Mouse (Mus musculus) myocyte (in vitro differentiated cells): Measurements from ENCODE around the gene Tmem167b. TPM values are rescaled to one million over a fixed set of nuclear protein-coding genes. Genes with fewer than 3 reads are reported as not detected.

Experiments used
- H3K27me3 ChIP-seq: one replicate; pipeline ENCODE4 v1.6.1; 2011; ENCODE audit not compliant: control insufficient read depth, insufficient read depth, insufficient read length
- H3K36me3 ChIP-seq: one replicate; pipeline ENCODE4 v1.6.1; 2011; ENCODE audit not compliant: control insufficient read depth, insufficient read depth
- H3K4me2 ChIP-seq: one replicate; pipeline ENCODE4 v1.6.1; 2011; ENCODE audit warnings: low read depth, control low read depth
- H3K4me3 ChIP-seq: one replicate; pipeline ENCODE4 v1.5.1; 2011; ENCODE audit warnings: mild to moderate bottlenecking, control low read depth, moderate library complexity
- H3K79me2 ChIP-seq: one replicate; pipeline ENCODE4 v1.6.1; 2011; ENCODE audit not compliant: control insufficient read depth, insufficient read depth
- H3ac ChIP-seq: one replicate; pipeline ENCODE4 v1.6.1; 2011; ENCODE audit not compliant: control insufficient read depth, insufficient read length
- CEBPB ChIP-seq: IDR thresholded peaks from 2 replicates; pipeline ENCODE4 v1.6.1; 2011; ENCODE audit warnings: mild to moderate bottlenecking, moderate library complexity; ENCODE audit not compliant: poor library complexity, insufficient read depth, severe bottlenecking
- E2F4 ChIP-seq: IDR thresholded peaks from one replicate; pipeline ENCODE4 v1.6.1; 2011; ENCODE audit warnings: mild to moderate bottlenecking, control low read depth, moderate library complexity; ENCODE audit not compliant: insufficient read depth
- MAX ChIP-seq: IDR thresholded peaks from one replicate; pipeline ENCODE4 v1.6.1; 2011; ENCODE audit warnings: low read depth, mild to moderate bottlenecking, control low read depth
- MYOD1 ChIP-seq, 3 experiments: IDR thresholded peaks; one replicate each; pipeline ENCODE4 v1.6.1; 2011; ENCODE audit warnings: control low read depth in 2 of 3, low read depth in 2 of 3, mild to moderate bottlenecking in 2 of 3, moderate library complexity in 1 of 3; ENCODE audit not compliant: insufficient read length in 2 of 3, control insufficient read depth in 1 of 3
- MYOG ChIP-seq, 3 experiments: IDR thresholded peaks; one replicate each; pipeline ENCODE4 v1.6.1; 2011; ENCODE audit warnings: control low read depth in 2 of 3, low read depth in 2 of 3, mild to moderate bottlenecking in 2 of 3; ENCODE audit not compliant: insufficient read length in 2 of 3, control insufficient read depth in 1 of 3, insufficient read depth in 1 of 3
- POLR2A ChIP-seq: IDR thresholded peaks from one replicate; pipeline ENCODE4 v1.6.1; 2011; ENCODE audit warnings: low read depth, mild to moderate bottlenecking, control low read depth, moderate library complexity; ENCODE audit not compliant: insufficient read length
- POLR2AphosphoS2 ChIP-seq: IDR thresholded peaks from one replicate; pipeline ENCODE4 v1.6.1; 2011; ENCODE audit warnings: low read depth, control low read depth; ENCODE audit not compliant: insufficient read length
- REST ChIP-seq: IDR thresholded peaks from one replicate; pipeline ENCODE4 v1.6.1; 2011; ENCODE audit warnings: mild to moderate bottlenecking, control low read depth, moderate library complexity; ENCODE audit not compliant: insufficient read depth, insufficient read length
- SRF ChIP-seq: IDR thresholded peaks from one replicate; pipeline ENCODE4 v1.6.1; 2011; ENCODE audit warnings: low read depth; ENCODE audit not compliant: control insufficient read depth, insufficient read length
- TCF12 ChIP-seq: IDR thresholded peaks from one replicate; pipeline ENCODE4 v1.6.1; 2011; ENCODE audit warnings: mild to moderate bottlenecking, control low read depth; ENCODE audit not compliant: poor library complexity, insufficient read depth, severe bottlenecking
- TCF3 ChIP-seq: IDR thresholded peaks from one replicate; pipeline ENCODE4 v1.6.1; 2011; ENCODE audit warnings: low read depth, control low read depth; ENCODE audit not compliant: insufficient read length
- USF1 ChIP-seq: IDR thresholded peaks from one replicate; pipeline ENCODE4 v1.6.1; 2011; ENCODE audit warnings: low read depth, mild to moderate bottlenecking, control low read depth, moderate library complexity
- polyA plus RNA-seq: library from polyadenylated mRNA; unstranded; fragments of >200 nt; fragmentation: generic; extraction: Trizol; gene quantifications from one replicate; pipeline ENCODE4 v1.2.1, GENCODE M21; 2012; ENCODE audit warnings: missing spikeins

Gene Tmem167b
- polyA plus RNA-seq, 1 experiment = 21.7 TPM

GRCm38 (mm10) chr3:108510156-108510555 is 52.1 kb downstream of the Tmem167b start:
- TF ChIP-seq TCF3 (no peak), MYOG (IDR thresholded peaks at IDR 0.05; ENCODE audit: control insufficient read depth in 1 of 3, insufficient read depth in 1 of 3, insufficient read length in 2 of 3, low read depth in 2 of 3) (no peak), SRF (no peak), REST (no peak), POLR2AphosphoS2 (no peak), POLR2A (no peak), TCF12 (no peak), E2F4 (no peak), USF1 (no peak), CEBPB (no peak), MAX (no peak), MYOD1 (IDR thresholded peaks at IDR 0.05; ENCODE audit: control insufficient read depth in 1 of 3, insufficient read length in 2 of 3, low read depth in 2 of 3) (no peak)
- no peaks in the 10 kb centered on the region for H3K36me3 ChIP-seq
- no peaks in the 10 kb centered on the region for H3K79me2 ChIP-seq
- H3K4me3 ChIP-seq = no peak overlapping the region
- H3K4me2 ChIP-seq = no peak overlapping the region
- H3ac ChIP-seq = no peak overlapping the region
- H3K27me3 ChIP-seq = peaks cover 63% of the 10 kb centered on the region

GRCm38 (mm10) chr3:108508745-108509474 is 53.4 kb downstream of the Tmem167b start:
- Histone ChIP-seq H3K4me3 (no peak overlapping the region), H3K36me3 (no peaks in the 10 kb centered on the region), H3ac (no peak overlapping the region), H3K4me2 (no peak overlapping the region), H3K27me3 (peaks cover 74% of the 10 kb centered on the region), H3K79me2 (no peaks in the 10 kb centered on the region)
- TF ChIP-seq MAX = no peak

Other genes starting within 250 kb of the Tmem167b start
- gene Mybphl, start 197.6 kb downstream of the Tmem167b start, polyA plus RNA-seq = not detected
- 16.5 TPM for gene Psrc1, start 178.6 kb downstream of the Tmem167b start, polyA plus RNA-seq
- not detected for gene Celsr2, start 146.9 kb downstream of the Tmem167b start, polyA plus RNA-seq
- gene Sars, start 117.3 kb downstream of the Tmem167b start, polyA plus RNA-seq = 685 TPM
- gene 1700013F07Rik, start 28.3 kb downstream of the Tmem167b start, polyA plus RNA-seq = 0.76 TPM
- gene 5330417C22Rik, start 25.9 kb downstream of the Tmem167b start, polyA plus RNA-seq = 0.05 TPM
- 19.9 TPM for gene Taf13, start 9.2 kb upstream of the Tmem167b start, polyA plus RNA-seq
- gene Wdr47, start 28.8 kb upstream of the Tmem167b start, polyA plus RNA-seq = 5.2 TPM
- 21.8 TPM for gene Clcc1, start 91.4 kb upstream of the Tmem167b start, polyA plus RNA-seq
- 16.4 TPM for gene Gpsm2, start 159.8 kb upstream of the Tmem167b start, polyA plus RNA-seq
- 2.9 TPM for gene Aknad1, start 177.2 kb upstream of the Tmem167b start, polyA plus RNA-seq